Mouse (Mus musculus) hematopoietic multipotent progenitor cell, adult 10-12 weeks (in vitro differentiated cells): ENCODE measurements around the gene Azgp1. TPM values are rescaled to one million over a fixed set of nuclear protein-coding genes. Genes with fewer than 3 reads are reported as not detected.

Experiments used
- polyA plus RNA-seq: library from polyadenylated mRNA; stranded (reverse); fragments of >175 nt; gene quantifications from 2 replicates; pipeline ENCODE4 v1.2.3, GENCODE M21; 2012; ENCODE audit warnings: low replicate concordance

Gene Azgp1
- not detected in 2 replicates for polyA plus RNA-seq

GRCm38 (mm10) chr5:137981300-137981699 is at the start of gene Azgp1:
Azgp1 (plus strand) TSS chr5:137981520.

GRCm38 (mm10) chr5:137962945-137963344 is 18.4 kb upstream of the Azgp1 start, which contains the start of gene Gjc3:
Gjc3 (minus strand) TSS chr5:137963098.

GRCm38 (mm10) chr5:138020961-138021479 is 39.7 kb downstream of the Azgp1 start, which contains the start of the genes Smok3a and Smok3b:
Smok3a (plus strand) TSS chr5:138021261.
Smok3b (plus strand) TSS chr5:138021429.

Other genes with a start within 250 kb of the Azgp1 start
- 3.5 and 11.1 TPM in 2 replicates for gene Nyap1, start 239.9 kb upstream of the Azgp1 start, polyA plus RNA-seq
- 642 and 1,190 TPM in 2 replicates for gene Tsc22d4, start 235.8 kb upstream of the Azgp1 start, polyA plus RNA-seq
- gene Ppp1r35, start 202.7 kb upstream of the Azgp1 start, polyA plus RNA-seq, result 82.7 and 175 TPM in 2 replicates
- 168 and 453 TPM in 2 replicates for gene Mepce, start 193.9 kb upstream of the Azgp1 start, polyA plus RNA-seq
- 2.2 and 5.2 TPM in 2 replicates for gene Zcwpw1, start 193.7 kb upstream of the Azgp1 start, polyA plus RNA-seq
- 6.6 and 11.0 TPM in 2 replicates for gene Pilra, start 145.2 kb upstream of the Azgp1 start, polyA plus RNA-seq
- 6.6 and 9.2 TPM in 2 replicates for gene Pilrb1, start 123.4 kb upstream of the Azgp1 start, polyA plus RNA-seq
- gene Pilrb2, start 109.7 kb upstream of the Azgp1 start, polyA plus RNA-seq, result 6.4 and 10.8 TPM in 2 replicates
- not detected in 2 replicates for gene Cyp3a13, start 59.9 kb upstream of the Azgp1 start, polyA plus RNA-seq
- gene Gjc3, start 18.4 kb upstream of the Azgp1 start, polyA plus RNA-seq, result not detected in 2 replicates
- gene Smok3a, start 39.7 kb downstream of the Azgp1 start, polyA plus RNA-seq, result not detected in 2 replicates
- not detected in 2 replicates for gene Smok3b, start 39.9 kb downstream of the Azgp1 start, polyA plus RNA-seq
- gene Smok3c, start 71.7 kb downstream of the Azgp1 start, polyA plus RNA-seq, result not detected in 2 replicates
- 0.78 and 1.9 TPM in 2 replicates for gene Zkscan1, start 103.6 kb downstream of the Azgp1 start, polyA plus RNA-seq
- gene Zscan21, start 135.4 kb downstream of the Azgp1 start, polyA plus RNA-seq, result 0.54 and 2.8 TPM in 2 replicates
- 0.34 and 0.71 TPM in 2 replicates for gene Zfp113, start 174.2 kb downstream of the Azgp1 start, polyA plus RNA-seq
- gene Cops6, start 179.6 kb downstream of the Azgp1 start, polyA plus RNA-seq, result 45.0 and 53.1 TPM in 2 replicates
- gene Ap4m1, start 190.5 kb downstream of the Azgp1 start, polyA plus RNA-seq, result 7.5 and 19.0 TPM in 2 replicates
- 5.9 and 28.7 TPM in 2 replicates for gene Mcm7, start 190.9 kb downstream of the Azgp1 start, polyA plus RNA-seq
- gene Taf6, start 205.9 kb downstream of the Azgp1 start, polyA plus RNA-seq, result 13.1 and 29.5 TPM in 2 replicates
- gene Cnpy4, start 206.0 kb downstream of the Azgp1 start, polyA plus RNA-seq, result 1.4 and 2.7 TPM in 2 replicates
- gene Mblac1, start 212.8 kb downstream of the Azgp1 start, polyA plus RNA-seq, result 2.1 and 5.4 TPM in 2 replicates
- 1.6 and 1.8 TPM in 2 replicates for gene Nxpe5, start 244.4 kb downstream of the Azgp1 start, polyA plus RNA-seq